Mouse (Mus musculus) thymus, postnatal 4 days (tissue): ENCODE data around the gene Cpne2.

Experiments
- DNase-seq: peaks from one replicate; pipeline ENCODE4 v3.0.0; 2021

The Cpne2 gene

GRCm38 (mm10) chr8:94582569-94582968, 49.8 kb downstream of the Cpne2 start:
- no peak for DNase-seq

- DNase-seq, result no peak
These were observed 51.5 kb downstream of the Cpne2 start for GRCm38 (mm10) chr8:94584238-94584817.

GRCm38 (mm10) chr8:94591691-94592090, 58.9 kb downstream of the Cpne2 start:
- DNase-seq, result no peak

- no peak for DNase-seq
These were observed 61.4 kb downstream of the Cpne2 start for GRCm38 (mm10) chr8:94594211-94594610.

GRCm38 (mm10) chr8:94600478-94600877, 67.7 kb downstream of the Cpne2 start:
- DNase-seq, result no peak

GRCm38 (mm10) chr8:94601034-94601606, 68.3 kb downstream of the Cpne2 start:
- peak; percentile 55 for DNase-seq

GRCm38 (mm10) chr8:94601607-94602385, 69.0 kb downstream of the Cpne2 start, which contains the start of the genes Rspry1 and Fam192a:
Gene Rspry1 (plus strand): TSS chr8:94601937.
Gene Fam192a (minus strand): TSS chr8:94601997.
- DNase-seq, result peak; percentile 97

GRCm38 (mm10) chr8:94602471-94603131, 69.8 kb downstream of the Cpne2 start:
- DNase-seq, result peak; percentile 54

GRCm38 (mm10) chr8:94604030-94604429, 71.2 kb downstream of the Cpne2 start:
- no peak for DNase-seq

- DNase-seq, result no peak
These were observed 74.3 kb downstream of the Cpne2 start for GRCm38 (mm10) chr8:94607064-94607463.
